Comparison of ENCODE assay signal across 9 mouse cellular contexts in genomic region chr9:110249823-110250543, GRCm38 (mm10). TPM values are rescaled to one million over a fixed set of nuclear protein-coding genes. Genes with fewer than 3 reads are reported as not detected.
DNase-seq lines count a peak whose midpoint lies in the region; ATAC-seq and TF ChIP-seq lines count a peak whose summit lies in the region.
"Had no signal": no experiment of that assay in that cellular context is flagged by ENCODE, and none has a peak within 500 bp of the region (broad histone marks: within the 10 kb centered on the region; RNA-seq: fewer than 3 reads in every experiment).

No protein-coding gene starts in this region.

- no peak for TF ChIP-seq CTCF in left cerebral cortex, adult 2 months (IDR thresholded peaks at IDR 0.05)

- peak overlapping the region; percentile 59 for H3K9ac ChIP-seq in forebrain, embryonic 13.5 days
- H3K9ac ChIP-seq in neural tube, embryonic 14.5 days (replicated peaks; ENCODE audit: low read depth, low read length), result peak overlapping the region; percentile 16; the same call in 1 of the 2 replicates

- peak overlapping the region; percentile 9; the same call in 1 of the 2 replicates for H3K4me3 ChIP-seq in forebrain, embryonic 13.5 days
- H3K4me3 ChIP-seq in left cerebral cortex, adult 2 months, result peak overlapping the region; percentile 23
- H3K4me3 ChIP-seq in neural tube, embryonic 14.5 days (ENCODE audit: low read depth, low read length), result no peak overlapping the region

- peaks cover 43% of the 10 kb centered on the region for H3K4me1 ChIP-seq in forebrain, embryonic 13.5 days
- peaks cover 28% of the 10 kb centered on the region for H3K4me1 ChIP-seq in neural tube, embryonic 14.5 days (ENCODE audit: control insufficient read depth, insufficient read depth, low read length)

- peak overlapping the region; percentile 48 for H3K4me2 ChIP-seq in forebrain, embryonic 13.5 days
- peak overlapping the region; percentile 35; the same call in 1 of the 2 replicates for H3K4me2 ChIP-seq in neural tube, embryonic 14.5 days (ENCODE audit: low read depth, low read length)

- intact Hi-C loops in left cerebral cortex, adult 2 months (cut with DNase I), result no loop called here
- intact Hi-C loops in gastrocnemius, postnatal 36 days (cut with DNase I), result no loop called here

- H3K27ac ChIP-seq in forebrain, embryonic 13.5 days, result peak overlapping the region; percentile 96
- H3K27ac ChIP-seq in left cerebral cortex, adult 2 months, result peak overlapping the region; percentile 85
- peak overlapping the region; percentile 81 for H3K27ac ChIP-seq in neural tube, embryonic 14.5 days (ENCODE audit: low read depth, low read length)
- H3K27ac ChIP-seq: macrophage had no signal

- H3K9me3 ChIP-seq in forebrain, embryonic 13.5 days (replicated peaks), result no peaks in the 10 kb centered on the region
- H3K9me3 ChIP-seq in neural tube, embryonic 14.5 days (ENCODE audit: control insufficient read depth, low read length), result no peaks in the 10 kb centered on the region

- ATAC-seq in forebrain, embryonic 13.5 days, result peak; percentile 83
- peak; percentile 74 for ATAC-seq in neural tube, embryonic 14.5 days (ENCODE audit: low read depth)

- WGBS in forebrain, embryonic 13.5 days, result 5% methylated on average over 11 of the region's 11 CpGs
- 4% methylated on average over 11 of the region's 11 CpGs for WGBS in neural tube, embryonic 14.5 days

- no peaks in the 10 kb centered on the region for H3K27me3 ChIP-seq in forebrain, embryonic 13.5 days
- no peaks in the 10 kb centered on the region; the same call in 1 of the 2 replicates for H3K27me3 ChIP-seq in neural tube, embryonic 14.5 days (ENCODE audit: control insufficient read depth, insufficient read depth, low read length)

- DNase-seq in lung, postnatal 10 days, result peak; percentile 37
- no peak for DNase-seq in lung, postnatal 14 days
- DNase-seq in left cerebral cortex, adult 2 months (ENCODE audit: extremely low spot score in 1 of 2, low spot score in 2 of 2), result peak; percentile 43 to 65
- no peak for DNase-seq in gastrocnemius, postnatal 36 days
- no peak for DNase-seq in spleen, adult 18-20 months
- no peak for DNase-seq in spleen, postnatal 10 days (ENCODE audit: low spot score in 2 of 2)

- H3K36me3 ChIP-seq in forebrain, embryonic 13.5 days (ENCODE audit: poor library complexity, severe bottlenecking), result peaks cover 5% of the 10 kb centered on the region; the same call in 1 of the 2 replicates
- H3K36me3 ChIP-seq in neural tube, embryonic 14.5 days (ENCODE audit: control insufficient read depth, insufficient read depth, low read length), result no peaks in the 10 kb centered on the region

RNA-seq across cellular contexts. Expression of gene Cspg5, which starts 6.4 kb away (rescaled TPM):
- polyA plus RNA-seq in forebrain, embryonic 13.5 days (2015; fragmentation: Nextera tagmentation; extraction: Ambion mirVana), result 29.4 and 35.0 TPM in 2 replicates
- 100 to 1,000 TPM; 352 to 356 TPM for total RNA-seq in left cerebral cortex, adult 2 months (2021)
- 90.1 and 120 TPM in 2 replicates for polyA plus RNA-seq in neural tube, embryonic 14.5 days (2014; fragmentation: Nextera tagmentation; extraction: Ambion mirVana)
- under 1 TPM in 1 of 2 experiments, not detected in 1; 0.18 TPM for total RNA-seq in gastrocnemius, postnatal 36 days (2021)

RNA-seq across cellular contexts. Expression of gene Elp6, which starts 55.0 kb away (rescaled TPM):
- polyA plus RNA-seq in forebrain, embryonic 13.5 days (2015; fragmentation: Nextera tagmentation; extraction: Ambion mirVana), result 35.5 and 40.7 TPM in 2 replicates
- total RNA-seq in left cerebral cortex, adult 2 months (2021), result 10 to 100 TPM in 1 of 2 experiments, 1 to 10 TPM in 1; 9.1 to 14.1 TPM
- 41.0 and 41.6 TPM in 2 replicates for polyA plus RNA-seq in neural tube, embryonic 14.5 days (2014; fragmentation: Nextera tagmentation; extraction: Ambion mirVana)
- 1 to 10 TPM; 2.8 to 3.1 TPM for total RNA-seq in gastrocnemius, postnatal 36 days (2021)

Comparison
In these comparisons a context has a peak if more than half of its experiments do, and no peak if none do; other contexts are left out.
1. DNase-seq: peak in lung, postnatal 10 days (single experiment) and left cerebral cortex, adult 2 months (2 of 2); none in lung, postnatal 14 days (single experiment), gastrocnemius, postnatal 36 days (0 of 2), spleen, adult 18-20 months (0 of 2) and spleen, postnatal 10 days (0 of 2).
2. RNA of gene Cspg5, which starts 6.4 kb away (total RNA-seq): 352 to 356 TPM in left cerebral cortex, adult 2 months; 0.18 TPM in gastrocnemius, postnatal 36 days; every median in the first group is over 100 times any median in the second.
3. Peak in every context shown above with its lines, with median percentiles within 50 percentile points of each other: H3K27ac ChIP-seq.